Mouse (Mus musculus) embryonic fibroblast, embryonic 13.5 days (primary cell): ENCODE data around the gene Ccdc187. TPM values are rescaled to one million over a fixed set of nuclear protein-coding genes. Genes with fewer than 3 reads are reported as not detected.

Source experiments
- H3K27ac ChIP-seq: 2 replicates; pipeline ENCODE4 v1.5.1; 2012; ENCODE audit warnings: low read length, control low read depth, inconsistent platforms; ENCODE audit not compliant: insufficient read depth
- H3K4me1 ChIP-seq: 2 replicates; pipeline ENCODE4 v1.6.1; 2011; ENCODE audit warnings: low read length; ENCODE audit not compliant: control insufficient read depth, insufficient read depth
- H3K4me3 ChIP-seq: 2 replicates; pipeline ENCODE4 v1.5.1; 2011; ENCODE audit warnings: mild to moderate bottlenecking, control low read depth, low read length; ENCODE audit not compliant: insufficient read depth
- CTCF ChIP-seq: IDR thresholded peaks from 2 replicates; pipeline ENCODE4 v1.5.1; 2011; ENCODE audit warnings: mild to moderate bottlenecking, control low read depth, low read length, moderate library complexity, borderline replicate concordance; ENCODE audit not compliant: insufficient read depth
- POLR2A ChIP-seq: IDR thresholded peaks from 2 replicates; pipeline ENCODE4 v1.6.1; 2011; ENCODE audit warnings: low read depth, mild to moderate bottlenecking, control low read depth, low read length, moderate library complexity
- polyA plus RNA-seq: library from polyadenylated mRNA; stranded (reverse); fragments of >200 nt; gene quantifications from 2 replicates; pipeline ENCODE4 v1.2.4, GENCODE M21; 2011; ENCODE audit warnings: low read depth; ENCODE audit not compliant: missing spikeins, insufficient read length

Gene Ccdc187
- polyA plus RNA-seq, 1 experiment = not detected

DNA sequence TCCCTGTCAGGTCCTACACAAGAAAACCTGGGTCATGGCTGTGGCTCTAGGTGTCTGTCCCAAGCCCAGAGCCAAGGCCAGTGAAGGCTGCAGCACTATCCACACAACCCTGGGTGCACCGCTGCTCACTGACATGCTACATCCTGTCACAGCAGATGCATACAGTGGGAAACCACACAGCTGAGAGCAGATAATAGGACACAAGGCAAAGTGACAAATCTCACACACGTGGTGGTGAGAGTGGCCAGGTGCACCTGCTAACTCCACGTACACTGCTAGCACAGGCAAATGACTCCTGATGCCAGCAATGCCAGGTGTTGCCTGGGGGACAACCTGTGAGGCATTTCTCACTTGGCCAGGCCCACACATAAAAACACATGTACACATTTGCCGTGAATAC lies 69.1 kb downstream of the Ccdc187 start:
- Histone ChIP-seq H3K4me3 (no peak overlapping the region), H3K27ac (no peak overlapping the region), H3K4me1 (no peaks in the 10 kb centered on the region)
- no peak for TF ChIP-seq CTCF

DNA sequence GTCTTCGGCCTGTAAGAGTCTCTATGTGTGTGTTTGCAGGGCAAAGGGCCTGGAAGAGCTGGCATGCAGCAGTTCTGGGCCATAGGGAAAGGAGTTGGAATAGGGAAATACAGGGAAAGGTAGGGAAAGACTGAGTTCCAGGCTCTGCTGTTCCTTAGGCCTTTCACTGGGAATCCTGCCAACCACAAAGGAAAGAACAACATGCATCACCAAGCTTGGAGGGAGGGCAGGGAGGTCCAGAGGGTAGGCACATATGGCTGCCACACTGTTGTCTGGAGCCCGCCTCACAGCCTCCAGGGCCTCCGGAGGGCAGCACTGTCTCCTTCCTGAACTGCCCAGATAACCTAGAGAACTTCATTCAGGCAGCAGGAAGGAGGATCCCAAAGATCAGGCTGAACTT lies 70.4 kb downstream of the Ccdc187 start:
- TF ChIP-seq CTCF (no peak), POLR2A (no peak)
- no peak overlapping the region for H3K4me3 ChIP-seq
- H3K4me1 ChIP-seq = no peaks in the 10 kb centered on the region
- no peak overlapping the region for H3K27ac ChIP-seq

DNA sequence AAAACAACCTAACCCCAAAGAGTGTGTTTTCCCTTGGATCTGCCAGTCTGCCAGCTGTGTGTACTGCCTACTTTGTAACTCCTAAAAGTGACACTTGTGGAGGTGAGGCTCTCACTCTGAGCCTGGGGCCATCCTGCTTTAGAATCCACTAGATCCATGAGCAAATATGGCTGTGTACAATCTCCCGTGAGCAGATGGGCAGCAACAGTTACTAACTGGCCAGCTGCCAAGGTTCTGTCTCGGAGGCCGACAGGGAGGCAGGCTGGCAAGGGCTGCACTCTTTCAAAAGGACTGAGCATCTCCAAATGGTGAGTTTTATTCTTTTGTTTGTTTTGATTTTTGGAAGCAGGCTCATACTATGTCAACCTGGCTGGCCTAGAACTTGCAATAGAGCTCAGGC lies 79.8 kb downstream of the Ccdc187 start:
- Histone ChIP-seq H3K4me3 (no peak overlapping the region), H3K4me1 (no peaks in the 10 kb centered on the region)
- TF ChIP-seq CTCF (no peak), POLR2A (no peak)

DNA sequence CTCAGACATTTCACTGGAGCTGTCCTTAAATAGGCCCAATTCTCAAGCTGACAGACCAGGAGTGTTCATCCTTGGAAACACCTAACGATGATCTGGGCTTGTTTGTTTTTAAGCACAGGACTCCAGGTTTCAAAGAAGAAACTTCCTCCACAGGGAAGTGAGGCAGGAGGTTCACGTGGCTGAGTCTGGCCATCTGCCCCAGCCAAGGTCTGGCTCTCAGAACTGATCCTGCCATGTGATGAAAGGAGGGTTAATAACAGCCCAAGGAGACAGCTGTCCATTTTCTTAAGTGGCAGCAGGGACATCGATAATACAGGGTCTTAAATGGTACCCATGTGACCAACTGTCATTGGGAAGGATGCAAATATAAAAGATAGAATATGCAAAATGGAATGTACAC lies 84.8 kb downstream of the Ccdc187 start:
- Histone ChIP-seq H3K27ac (no peak overlapping the region), H3K4me1 (no peaks in the 10 kb centered on the region), H3K4me3 (no peak overlapping the region)
- TF ChIP-seq POLR2A (no peak), CTCF (no peak)

More for the DNA sequence above, 79.8 kb downstream of the Ccdc187 start:
- no peak overlapping the region for H3K27ac ChIP-seq

DNA sequence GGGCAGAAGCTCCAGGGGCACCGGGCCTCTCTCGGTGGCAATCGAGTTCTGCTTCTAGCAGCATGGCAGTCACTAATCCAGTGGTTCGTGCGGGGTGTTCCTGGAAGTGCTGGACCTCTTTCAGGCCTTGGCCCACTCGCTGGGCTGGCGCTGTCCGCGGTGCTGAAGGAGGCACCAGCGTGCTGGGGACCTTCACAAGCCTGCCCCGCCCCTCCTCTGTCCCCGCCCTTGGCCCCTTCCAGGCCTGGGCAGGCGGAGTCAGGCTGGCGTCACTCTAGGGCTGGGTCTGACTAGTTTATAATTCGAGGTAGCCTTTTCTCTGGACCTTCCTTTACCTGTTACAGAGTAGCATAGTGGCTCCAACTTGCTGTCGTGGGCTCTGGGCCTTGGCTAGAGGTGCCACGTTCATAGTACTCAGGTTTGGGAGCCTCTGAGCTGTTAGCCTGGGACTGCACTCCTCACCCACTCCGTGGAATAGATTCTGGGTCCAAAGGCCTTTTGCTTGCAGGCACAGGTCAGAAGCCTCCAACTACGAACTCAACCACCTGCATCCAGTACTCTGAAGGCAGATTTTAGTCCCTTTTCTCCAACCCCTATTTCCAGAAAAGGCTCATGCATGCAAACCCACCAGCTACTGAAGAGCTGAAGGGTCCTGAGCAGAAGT lies 86.1 kb downstream of the Ccdc187 start, which contains the start of gene Lhx3:
TSS of gene Lhx3 (minus strand) at position 164 of the 664 bp plus-strand sequence.
- Histone ChIP-seq H3K27ac (no peak within 1 kb of the TSS), H3K4me3 (no peak within 1 kb of the TSS), H3K4me1 (no peaks in the 10 kb centered on the region)
- no peak for TF ChIP-seq CTCF
- no peak for TF ChIP-seq POLR2A

DNA sequence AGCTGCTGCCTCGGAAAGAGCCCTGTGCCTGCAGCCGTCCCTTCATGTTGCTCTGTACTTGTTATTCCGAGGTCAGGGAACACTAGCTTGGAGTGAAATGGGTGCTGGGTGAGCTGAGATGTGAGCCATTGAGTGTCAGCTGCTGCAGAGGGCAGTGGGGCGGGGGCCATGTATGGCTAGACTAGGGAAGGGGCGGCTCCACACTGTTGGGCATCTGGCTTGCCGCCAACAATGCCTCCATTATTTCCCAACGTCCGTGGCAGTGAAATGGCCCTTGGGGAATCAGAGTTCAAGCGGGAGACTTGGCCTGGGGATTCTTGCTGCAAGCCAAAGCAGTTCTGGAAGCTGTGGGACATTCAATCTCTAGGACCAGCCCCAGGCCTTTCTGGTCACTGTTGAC lies 86.8 kb downstream of the Ccdc187 start:
- Histone ChIP-seq H3K4me3 (no peak overlapping the region), H3K27ac (no peak overlapping the region), H3K4me1 (no peaks in the 10 kb centered on the region)
- no peak for TF ChIP-seq CTCF
- TF ChIP-seq POLR2A = no peak

DNA sequence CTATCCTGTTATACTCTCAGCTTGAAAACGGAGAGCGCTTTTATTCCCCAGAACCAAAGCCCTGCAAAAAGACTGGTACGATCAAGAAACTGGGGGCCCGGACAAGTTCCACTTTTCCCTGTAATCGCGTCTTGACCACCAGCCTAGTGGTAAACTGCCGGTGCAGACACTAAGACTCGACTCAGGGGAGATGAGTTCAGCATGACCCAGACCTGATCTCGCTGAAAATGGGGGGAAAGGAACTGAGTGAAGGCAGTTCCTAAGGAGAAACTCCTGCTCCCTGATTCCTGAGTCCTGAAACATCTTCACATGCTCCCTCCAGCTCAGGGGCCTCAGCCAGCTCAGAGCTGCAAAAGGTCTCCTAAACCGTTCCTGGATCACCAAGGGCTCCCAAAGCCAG lies 88.6 kb downstream of the Ccdc187 start:
- no peak for TF ChIP-seq CTCF
- TF ChIP-seq POLR2A = no peak
- Histone ChIP-seq H3K4me3 (no peak overlapping the region), H3K4me1 (no peaks in the 10 kb centered on the region), H3K27ac (no peak overlapping the region)

DNA sequence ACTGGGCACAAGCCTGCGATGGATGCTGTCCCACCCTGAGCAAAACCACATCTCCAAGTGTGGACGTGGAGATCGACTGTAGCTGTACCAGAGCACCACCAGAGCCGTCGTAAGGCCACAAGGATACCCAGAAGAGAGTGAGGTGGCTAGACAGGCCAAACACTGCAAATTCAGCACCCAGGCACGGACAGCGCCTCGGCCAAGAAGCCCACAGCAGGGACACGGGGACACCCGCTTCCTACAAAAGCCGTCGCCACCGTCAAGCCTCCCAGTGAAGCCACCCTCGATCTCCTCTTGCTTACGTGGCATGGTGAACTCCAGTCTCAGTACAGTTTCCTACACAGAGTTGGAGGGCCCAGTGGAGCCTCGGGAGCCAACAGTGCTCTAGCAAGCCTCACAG lies 89.2 kb downstream of the Ccdc187 start:
- Histone ChIP-seq H3K27ac (no peak overlapping the region), H3K4me1 (no peaks in the 10 kb centered on the region), H3K4me3 (no peak overlapping the region)
- TF ChIP-seq POLR2A (no peak), CTCF (no peak)

DNA sequence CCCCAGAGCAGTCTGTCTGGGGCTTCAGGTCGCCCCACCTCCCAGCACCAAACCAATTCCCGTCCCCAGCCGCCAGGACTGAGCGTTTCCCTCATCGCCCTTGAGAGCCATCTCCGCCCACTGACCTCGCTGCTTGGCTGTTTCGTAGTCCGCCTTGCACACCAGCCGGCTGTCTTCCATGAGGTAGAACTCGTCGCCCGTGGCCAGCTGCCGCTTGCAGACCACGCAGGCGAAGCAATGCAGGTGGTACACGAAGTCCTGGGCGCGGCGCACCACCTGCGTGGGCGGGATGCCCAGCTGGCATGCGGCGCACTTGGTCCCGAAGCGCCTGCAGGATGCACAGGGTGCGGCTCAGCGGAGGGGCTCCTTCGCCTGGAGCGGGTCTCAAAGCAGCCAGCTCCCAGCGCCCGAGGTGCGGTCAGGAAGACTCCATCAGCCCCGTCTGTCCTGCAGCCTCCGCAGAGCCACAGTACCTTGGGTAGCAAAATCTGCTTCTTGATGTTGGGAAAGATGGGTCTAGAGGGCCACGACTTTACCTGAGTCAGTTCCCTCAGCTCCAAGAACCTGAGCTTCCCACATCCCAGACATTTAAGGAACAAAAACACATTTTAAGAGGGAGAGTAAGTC lies 91.4 kb downstream of the Ccdc187 start:
- no peak overlapping the region for H3K4me3 ChIP-seq
- H3K4me1 ChIP-seq = no peaks in the 10 kb centered on the region
- no peak for TF ChIP-seq CTCF
- no peak for TF ChIP-seq POLR2A
- no peak overlapping the region for H3K27ac ChIP-seq

DNA sequence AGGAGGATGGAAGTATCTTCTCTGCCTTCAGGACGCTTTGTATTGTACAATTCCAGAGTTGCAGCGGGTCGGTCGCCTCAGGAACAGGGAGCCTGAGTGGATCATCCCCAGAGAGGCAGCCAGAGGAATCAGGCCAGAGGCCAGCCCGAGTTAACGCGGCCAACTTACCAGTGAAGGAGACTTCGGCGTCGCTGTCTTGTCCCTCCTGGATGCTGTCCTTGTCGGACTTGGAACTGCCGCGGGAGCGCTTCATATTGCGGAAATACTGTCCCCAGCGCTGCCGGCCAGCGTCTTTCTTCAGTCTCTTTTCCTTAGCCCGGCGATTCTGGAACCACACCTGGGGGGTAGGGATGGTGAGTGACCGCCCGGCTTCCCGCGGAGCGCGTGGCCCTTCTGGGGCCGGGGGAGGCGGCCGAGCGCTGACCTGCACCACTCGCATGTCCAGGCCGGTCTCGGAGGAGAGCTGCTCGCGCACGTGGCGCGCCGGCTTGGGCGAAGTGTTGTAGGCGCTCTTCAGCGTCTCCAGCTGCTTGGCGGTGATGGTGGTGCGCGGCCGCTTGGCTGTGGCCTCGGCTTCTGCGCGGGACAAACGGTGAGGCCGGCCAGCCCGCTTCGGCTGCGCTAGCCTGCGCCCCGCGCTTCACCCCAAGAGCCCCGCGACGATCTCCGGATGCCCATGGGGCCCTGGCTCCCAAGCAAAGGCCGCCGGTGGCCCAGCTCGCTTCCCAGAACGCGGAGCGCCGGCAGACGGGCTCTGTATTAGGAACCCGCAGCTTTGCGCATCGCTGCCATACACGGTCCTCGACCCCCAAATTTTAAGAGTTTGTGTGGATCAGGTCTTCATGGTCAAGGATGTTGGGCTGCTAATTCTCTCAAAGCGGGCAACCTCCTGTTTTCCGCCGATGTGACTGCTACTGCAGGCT lies 92.2 kb downstream of the Ccdc187 start:
- no peak overlapping the region for H3K27ac ChIP-seq
- TF ChIP-seq POLR2A = no peak
- no peak for TF ChIP-seq CTCF
- no peak overlapping the region for H3K4me3 ChIP-seq
- no peaks in the 10 kb centered on the region for H3K4me1 ChIP-seq

DNA sequence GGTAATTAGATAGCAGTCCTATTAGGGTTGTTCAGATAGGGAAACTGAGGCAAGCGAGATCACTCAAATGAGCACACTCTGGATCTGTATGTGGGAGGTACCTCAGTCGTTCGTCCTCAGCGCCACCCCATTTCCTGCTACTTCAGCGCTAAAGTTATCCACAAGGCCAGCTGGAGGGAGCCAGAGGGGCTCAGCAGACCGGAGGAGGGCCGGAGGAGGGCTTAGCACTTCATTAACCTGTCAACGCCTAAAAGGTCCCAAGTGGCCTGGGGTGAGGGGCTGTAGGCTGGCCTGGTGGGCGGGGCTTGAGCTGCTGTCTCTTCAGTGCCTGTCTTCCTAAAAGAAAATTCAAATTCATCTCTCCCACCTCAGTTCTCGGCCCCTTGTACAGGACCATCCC lies 95.9 kb downstream of the Ccdc187 start:
- H3K4me1 ChIP-seq = no peaks in the 10 kb centered on the region
- no peak overlapping the region for H3K27ac ChIP-seq
- no peak overlapping the region for H3K4me3 ChIP-seq
- no peak for TF ChIP-seq CTCF
- TF ChIP-seq POLR2A = no peak
